Mouse (Mus musculus) stomach, embryonic 15.5 days (tissue): ENCODE results near the gene Pdzrn4. TPM values are rescaled to one million over a fixed set of nuclear protein-coding genes. Genes with fewer than 3 reads are reported as not detected.
"Not testable (repeated sequence)": the region's sequence is repeated elsewhere in the genome, so short reads cannot be mapped to it uniquely, and the experiment has no call there.

ENCODE experiments used
- ATAC-seq: fragments of 200-750 bp; cut with Nextera tagmentation; 2 replicates; pipeline ENCODE4 v1.8.0; 2017; ENCODE audit warnings: low read depth, moderate number of reproducible peaks, moderate TSS enrichment; ENCODE audit not compliant: insufficient read depth, low FRiP score
- H3K27ac ChIP-seq: fragments of 300-500 bp; sonication (generic); 2 replicates; pipeline ENCODE4 v1.5.1; 2015; ENCODE audit warnings: mild to moderate bottlenecking, inconsistent platforms
- H3K27me3 ChIP-seq: fragments of 300-500 bp; sonication (generic); replicated peaks from 2 replicates; pipeline ENCODE4 v1.6.1; 2015; ENCODE audit warnings: inconsistent platforms
- H3K36me3 ChIP-seq: fragments of 300-500 bp; sonication (generic); 2 replicates; pipeline ENCODE4 v1.6.1; 2015; ENCODE audit warnings: inconsistent platforms
- H3K4me1 ChIP-seq: fragments of 300-500 bp; sonication (generic); 2 replicates; pipeline ENCODE4 v1.6.1; 2015; ENCODE audit warnings: inconsistent platforms
- H3K4me2 ChIP-seq: fragments of 300-500 bp; sonication (generic); 2 replicates; pipeline ENCODE4 v1.6.1; 2015; ENCODE audit warnings: mild to moderate bottlenecking, inconsistent platforms
- H3K4me3 ChIP-seq: fragments of 300-500 bp; sonication (generic); replicated peaks from 2 replicates; pipeline ENCODE4 v1.5.1; 2015; ENCODE audit warnings: inconsistent platforms
- H3K9ac ChIP-seq: fragments of 300-500 bp; sonication (generic); 2 replicates; pipeline ENCODE4 v1.6.1; 2015; ENCODE audit warnings: inconsistent platforms
- H3K9me3 ChIP-seq: fragments of 300-500 bp; sonication (generic); 2 replicates; pipeline ENCODE4 v1.6.1; 2016; ENCODE audit warnings: inconsistent platforms
- WGBS: fragments of 180-500 bp; shearing (Covaris S2); methylation state at CpG from one replicate; pipeline ENCODE4 v1.1.7; 2015; 5-methylcytosine and 5-hydroxymethylcytosine counted together
- polyA plus RNA-seq: library from polyadenylated mRNA; unstranded; fragments of >200 nt; fragmentation: Nextera tagmentation; extraction: Ambion mirVana; gene quantifications from 2 replicates; pipeline ENCODE4 v1.2.1, GENCODE M21; 2015

Pdzrn4 gene
- polyA plus RNA-seq = 3.5 and 3.8 TPM in 2 replicates

DNA sequence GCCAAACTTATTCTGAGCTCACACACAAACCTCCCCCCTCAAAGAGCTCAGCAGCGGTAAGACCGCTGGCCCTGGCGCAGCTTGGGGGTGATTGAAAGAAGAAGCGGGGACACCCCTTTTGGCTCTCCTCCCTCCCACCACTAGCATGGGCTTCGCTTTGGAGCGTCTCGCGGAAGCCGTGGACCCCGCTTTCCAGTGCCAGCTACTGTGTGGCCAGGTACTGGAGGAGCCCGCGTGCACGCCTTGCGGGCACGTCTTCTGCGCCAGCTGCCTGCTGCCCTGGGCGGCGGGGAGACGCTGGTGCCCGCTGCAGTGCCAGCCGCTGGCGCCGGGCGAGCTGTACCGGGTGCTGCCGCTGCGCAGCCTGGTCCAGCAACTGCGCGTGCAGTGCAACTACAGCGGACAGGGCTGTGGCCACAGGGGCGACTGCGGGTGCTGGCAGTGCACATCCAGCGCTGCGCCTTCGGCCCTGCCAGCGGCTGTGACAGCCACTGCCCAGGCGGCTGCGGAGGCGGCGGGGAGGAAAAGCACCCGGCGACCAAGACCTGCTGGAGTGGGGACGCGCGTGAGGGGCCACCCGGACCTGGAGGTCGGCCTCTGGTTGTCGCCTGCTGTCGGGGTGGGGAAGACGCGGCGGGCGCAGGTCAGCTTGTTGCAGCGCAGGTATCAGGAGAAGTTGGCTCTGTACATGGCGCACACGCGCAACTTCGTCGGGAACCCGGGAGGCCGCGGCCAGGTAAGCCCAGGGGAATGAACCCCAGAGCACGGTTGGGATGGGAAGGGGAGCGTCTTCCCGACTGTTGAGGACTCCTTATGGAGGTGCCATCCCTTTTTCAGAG, at the start of gene Pdzrn4:
Pdzrn4 (plus strand) TSS at position 112 of the 839 bp plus-strand sequence.
- no peak within 1 kb of the TSS for H3K27ac ChIP-seq
- no peaks in the 10 kb centered on the region for H3K9me3 ChIP-seq
- H3K4me2 ChIP-seq = peak within 1 kb of the TSS; percentile 90
- peak within 1 kb of the TSS; percentile 23 for H3K9ac ChIP-seq
- H3K27me3 ChIP-seq = peaks cover 19% of the 10 kb centered on the region
- H3K4me3 ChIP-seq = peak within 1 kb of the TSS; percentile 46
- WGBS = under 1% methylated on average over 65 of the region's 65 CpGs
- H3K4me1 ChIP-seq = peaks cover 2% of the 10 kb centered on the region; the same call in 1 of the 2 replicates
- H3K36me3 ChIP-seq = no peaks in the 10 kb centered on the region
- ATAC-seq = no peak

DNA sequence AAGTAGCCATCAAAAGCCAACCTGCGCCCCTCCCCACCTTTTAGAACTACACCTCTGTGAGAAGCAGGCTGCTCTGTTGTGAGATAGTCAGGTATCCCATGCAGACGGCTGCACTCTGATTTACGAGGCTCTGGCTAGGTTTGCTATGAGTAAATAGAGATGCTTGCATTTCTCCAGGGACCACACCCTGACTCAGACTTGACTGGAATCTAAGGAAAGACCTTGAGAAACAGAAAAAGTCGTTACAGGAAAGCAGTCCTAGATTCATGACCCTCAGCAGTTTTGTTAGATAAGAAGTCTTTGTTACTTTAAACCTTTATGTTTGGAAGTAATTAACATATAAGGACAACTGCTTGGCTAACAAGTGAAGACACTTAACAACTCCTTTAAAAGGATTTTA, 49.3 kb upstream of the Pdzrn4 start:
- 37% methylated on average over 4 of the region's 4 CpGs for WGBS
- Histone ChIP-seq H3K4me2 (no peak overlapping the region), H3K9ac (no peak overlapping the region), H3K27me3 (no peaks in the 10 kb centered on the region), H3K36me3 (no peaks in the 10 kb centered on the region), H3K4me1 (no peaks in the 10 kb centered on the region), H3K9me3 (no peaks in the 10 kb centered on the region), H3K4me3 (no peak overlapping the region), H3K27ac (no peak overlapping the region)
- no peak for ATAC-seq

DNA sequence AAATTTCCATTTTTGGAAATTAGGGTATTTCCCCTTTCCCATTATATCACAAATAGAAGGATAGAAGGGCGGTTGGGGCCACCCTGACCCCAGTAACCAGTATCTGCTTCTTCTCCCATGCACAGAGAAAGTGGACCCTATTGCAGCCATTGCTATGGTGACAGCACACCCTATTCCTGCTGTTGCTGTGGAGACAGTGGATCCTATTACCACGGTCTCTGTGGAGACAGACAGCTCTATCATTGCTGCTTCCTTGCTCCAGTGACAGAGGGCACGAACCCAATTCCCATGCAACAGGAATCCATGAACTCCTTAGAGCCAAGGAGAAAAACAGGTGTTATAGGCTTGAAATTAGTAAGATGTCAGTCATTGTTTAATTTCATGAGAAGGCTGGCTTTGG, 48.8 kb upstream of the Pdzrn4 start:
- no peak for ATAC-seq
- Histone ChIP-seq H3K4me1 (no peaks in the 10 kb centered on the region), H3K9me3 (no peaks in the 10 kb centered on the region), H3K4me2 (no peak overlapping the region), H3K27me3 (no peaks in the 10 kb centered on the region), H3K36me3 (no peaks in the 10 kb centered on the region), H3K4me3 (no peak overlapping the region), H3K27ac (no peak overlapping the region), H3K9ac (no peak overlapping the region)
- 29% methylated on average over 3 of the region's 3 CpGs for WGBS

DNA sequence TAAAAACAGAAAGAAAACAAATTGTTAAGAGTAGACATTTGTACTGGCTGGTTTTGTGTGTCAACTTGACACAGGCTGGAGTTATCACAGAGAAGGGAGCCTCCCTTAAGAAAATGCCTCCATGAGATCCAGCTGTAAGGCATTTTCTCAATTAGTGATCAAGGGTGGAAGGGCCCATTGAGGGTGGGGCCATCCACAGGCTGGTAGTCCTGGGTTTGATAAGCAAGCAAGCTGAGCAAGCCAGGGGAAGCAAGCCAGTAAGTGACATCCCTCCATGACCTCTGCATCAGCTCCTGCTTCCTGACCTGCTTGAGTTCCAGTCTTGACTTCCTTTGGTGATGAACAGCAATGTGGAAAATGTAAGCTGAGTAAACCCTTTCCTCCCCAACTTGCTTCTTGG, 48.2 kb upstream of the Pdzrn4 start:
- not testable (repeated sequence) for H3K9me3 ChIP-seq, H3K4me2 ChIP-seq, H3K36me3 ChIP-seq, H3K4me1 ChIP-seq, H3K27ac ChIP-seq, ATAC-seq, H3K27me3 ChIP-seq, H3K4me3 ChIP-seq, H3K9ac ChIP-seq

DNA sequence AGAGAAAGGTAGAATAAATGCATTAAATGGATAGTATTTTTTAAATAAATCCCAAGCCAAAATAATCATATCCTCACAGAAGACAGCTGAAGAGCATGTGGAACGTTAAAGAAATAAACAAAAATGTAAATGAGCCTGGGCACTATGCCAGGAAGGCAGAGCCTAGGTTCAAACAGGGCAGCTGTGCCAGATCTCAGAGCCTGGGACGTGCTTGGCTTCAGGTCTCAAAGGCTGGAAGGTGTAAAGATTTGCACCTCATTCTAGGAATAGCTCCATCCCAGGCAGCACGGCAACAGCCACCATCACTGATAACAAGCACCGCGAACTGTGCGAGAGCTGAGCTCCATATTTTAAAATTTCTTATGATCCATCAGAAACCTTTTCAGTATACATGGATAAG, 32.5 kb upstream of the Pdzrn4 start:
- Histone ChIP-seq H3K27ac (no peak overlapping the region), H3K27me3 (no peaks in the 10 kb centered on the region), H3K36me3 (no peaks in the 10 kb centered on the region), H3K9ac (no peak overlapping the region), H3K4me1 (no peaks in the 10 kb centered on the region), H3K9me3 (no peaks in the 10 kb centered on the region), H3K4me3 (no peak overlapping the region), H3K4me2 (no peak overlapping the region)
- ATAC-seq = no peak
- 40% methylated on average over 6 of the region's 6 CpGs for WGBS

DNA sequence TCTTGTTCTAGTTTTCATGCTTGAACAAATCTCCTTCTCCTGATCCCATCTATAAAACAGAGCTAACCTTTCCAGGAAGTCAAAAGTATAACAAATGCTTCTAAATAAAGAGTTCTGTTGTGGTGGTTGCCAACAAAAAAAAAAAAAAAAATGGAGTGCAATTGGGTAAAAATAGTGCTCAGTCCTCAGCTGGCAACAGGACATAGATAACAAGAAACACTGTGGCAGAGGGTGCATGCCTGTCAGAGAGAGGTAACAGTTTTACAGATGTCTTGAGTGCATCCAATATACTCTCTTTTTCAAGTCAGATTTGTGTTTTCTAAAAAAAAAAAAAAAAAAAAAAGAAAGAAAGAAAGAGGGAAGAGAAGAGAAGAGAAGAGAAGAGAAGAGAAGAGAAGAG, 32.1 kb upstream of the Pdzrn4 start:
- Histone ChIP-seq H3K27me3 (no peaks in the 10 kb centered on the region), H3K36me3 (no peaks in the 10 kb centered on the region), H3K9me3 (no peaks in the 10 kb centered on the region), H3K4me1 (no peaks in the 10 kb centered on the region), H3K9ac (no peak overlapping the region), H3K27ac (no peak overlapping the region), H3K4me2 (no peak overlapping the region), H3K4me3 (no peak overlapping the region)
- ATAC-seq = no peak

DNA sequence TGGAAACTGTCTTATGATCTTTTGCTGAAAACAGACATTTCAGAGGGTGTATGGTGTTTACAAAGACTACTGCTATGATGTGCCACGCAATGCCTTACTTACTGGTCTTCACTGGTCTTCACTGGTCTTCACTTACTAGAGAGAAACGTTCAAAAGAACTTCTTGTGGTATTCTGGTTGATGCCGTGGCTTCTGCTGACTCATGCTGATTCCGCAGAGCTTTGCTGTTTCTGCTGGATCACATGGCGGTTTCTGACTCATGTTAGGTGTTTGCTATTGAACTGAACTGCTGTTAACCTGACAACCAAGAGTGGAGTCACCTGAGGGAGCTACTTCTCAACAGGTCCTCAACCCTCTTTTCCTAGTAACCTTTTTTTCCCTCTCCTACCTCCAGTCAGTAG, 1.9 kb upstream of the Pdzrn4 start:
- Histone ChIP-seq H3K9ac (no peak overlapping the region), H3K9me3 (no peaks in the 10 kb centered on the region), H3K4me3 (no peak overlapping the region), H3K4me2 (no peak overlapping the region), H3K36me3 (no peaks in the 10 kb centered on the region), H3K27me3 (peaks cover 19% of the 10 kb centered on the region), H3K27ac (no peak overlapping the region), H3K4me1 (peaks cover 2% of the 10 kb centered on the region; the same call in 1 of the 2 replicates)
- WGBS = 85% methylated on average over 5 of the region's 5 CpGs
- no peak for ATAC-seq

DNA sequence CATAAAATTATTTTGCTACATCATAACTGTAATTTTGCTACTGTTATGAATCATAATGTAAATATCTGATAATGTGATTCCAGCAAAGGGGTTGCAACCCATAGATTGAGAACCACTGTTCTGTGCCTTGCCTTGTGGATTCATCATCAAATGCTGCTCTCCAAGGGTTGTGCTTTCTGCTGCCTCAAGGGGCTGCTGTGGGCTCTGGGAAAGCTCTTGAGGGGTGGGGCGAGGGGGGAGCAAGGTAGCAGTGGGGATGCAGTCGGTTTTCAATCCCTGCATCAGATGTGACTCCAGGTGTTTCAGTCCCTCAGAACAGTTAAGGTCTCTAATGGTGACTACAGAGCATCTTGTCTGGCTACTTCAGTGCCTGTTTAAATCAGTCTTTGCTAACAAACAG, 2.1 kb downstream of the Pdzrn4 start:
- H3K9me3 ChIP-seq = no peaks in the 10 kb centered on the region
- peaks cover 2% of the 10 kb centered on the region; the same call in 1 of the 2 replicates for H3K4me1 ChIP-seq
- H3K36me3 ChIP-seq = no peaks in the 10 kb centered on the region
- no peak overlapping the region for H3K4me3 ChIP-seq
- no peak overlapping the region for H3K4me2 ChIP-seq
- ATAC-seq = no peak
- peaks cover 19% of the 10 kb centered on the region for H3K27me3 ChIP-seq
- H3K9ac ChIP-seq = no peak overlapping the region
- WGBS = 25% methylated on average over 2 of the region's 2 CpGs
- H3K27ac ChIP-seq = no peak overlapping the region

DNA sequence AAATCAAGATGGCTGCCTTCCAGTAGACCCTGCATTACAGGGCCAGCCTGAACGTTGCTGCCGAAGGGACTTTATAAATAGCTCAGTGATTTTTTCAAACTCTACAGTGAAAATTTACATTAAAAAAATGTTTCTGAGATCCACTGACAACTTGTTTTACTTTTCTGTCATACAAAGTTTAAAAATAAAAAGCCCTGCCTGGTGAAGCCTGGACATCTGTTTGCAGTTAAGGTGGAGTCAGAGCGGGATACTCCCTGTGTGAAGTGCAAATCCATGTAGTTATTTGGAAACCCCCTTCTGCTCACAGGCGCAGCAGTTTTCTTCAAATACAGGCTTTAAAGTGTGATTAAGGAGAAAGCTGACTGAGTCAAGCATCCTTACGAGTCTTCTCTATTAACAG, 2.6 kb downstream of the Pdzrn4 start:
- Histone ChIP-seq H3K9me3 (no peaks in the 10 kb centered on the region), H3K4me3 (no peak overlapping the region), H3K4me2 (no peak overlapping the region), H3K9ac (no peak overlapping the region), H3K4me1 (peaks cover 2% of the 10 kb centered on the region; the same call in 1 of the 2 replicates), H3K36me3 (no peaks in the 10 kb centered on the region), H3K27ac (no peak overlapping the region; the same call in 1 of the 2 replicates), H3K27me3 (peaks cover 19% of the 10 kb centered on the region)
- no peak; the same call in 1 of the 2 replicates for ATAC-seq
- WGBS = 36% methylated on average over 5 of the region's 5 CpGs

DNA sequence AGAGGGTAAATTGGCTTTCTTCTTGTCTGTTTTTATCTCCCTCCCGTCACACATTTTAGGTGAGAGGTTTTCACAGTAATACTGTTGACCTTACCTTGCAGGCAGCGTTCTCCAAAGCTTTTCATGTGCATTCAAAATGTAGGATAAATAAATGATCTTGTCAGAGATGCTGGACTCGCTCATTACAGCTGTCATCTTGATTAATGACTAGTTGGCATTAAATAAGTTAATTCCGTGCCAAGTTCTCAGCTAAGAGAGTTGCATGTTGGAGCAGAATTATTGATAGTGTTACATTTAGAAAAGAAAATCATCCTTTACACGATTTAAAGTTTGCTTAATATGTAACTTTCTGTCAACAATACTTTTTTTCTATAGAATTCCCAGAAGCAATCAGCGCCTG, 4.9 kb downstream of the Pdzrn4 start:
- WGBS = 26% methylated on average over 6 of the region's 6 CpGs

DNA sequence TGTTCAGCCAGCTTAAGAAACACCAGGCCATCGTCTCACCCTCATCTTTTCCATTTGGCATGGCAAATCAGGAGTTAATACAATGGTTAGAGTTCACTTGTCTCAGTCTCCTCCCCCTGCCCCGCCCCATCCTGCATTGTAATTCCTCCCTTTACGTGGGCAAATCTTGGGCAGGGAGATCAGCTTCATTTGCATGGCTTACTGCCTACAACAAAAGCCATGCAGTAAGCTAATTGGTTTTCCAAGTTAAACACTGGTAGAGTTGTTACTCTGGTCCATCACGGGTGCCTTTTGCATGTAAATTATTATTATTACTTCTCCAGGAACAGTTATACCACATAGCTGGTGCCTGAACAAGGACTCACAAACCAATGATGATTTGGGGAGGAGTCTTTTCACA, 18.6 kb downstream of the Pdzrn4 start:
- Histone ChIP-seq H3K4me3 (no peak overlapping the region), H3K36me3 (no peaks in the 10 kb centered on the region), H3K4me1 (no peaks in the 10 kb centered on the region), H3K9me3 (no peaks in the 10 kb centered on the region), H3K27ac (no peak overlapping the region), H3K4me2 (no peak overlapping the region), H3K27me3 (no peaks in the 10 kb centered on the region), H3K9ac (no peak overlapping the region)
- no peak for ATAC-seq
- WGBS = 27% methylated on average over 4 of the region's 4 CpGs

More for the DNA sequence above, 4.9 kb downstream of the Pdzrn4 start:
- H3K4me3 ChIP-seq = no peak overlapping the region
- no peaks in the 10 kb centered on the region for H3K36me3 ChIP-seq
- no peaks in the 10 kb centered on the region for H3K9me3 ChIP-seq
- H3K27me3 ChIP-seq = peaks cover 16% of the 10 kb centered on the region
- no peak overlapping the region for H3K4me2 ChIP-seq
- peaks cover 2% of the 10 kb centered on the region; the same call in 1 of the 2 replicates for H3K4me1 ChIP-seq
- no peak overlapping the region for H3K9ac ChIP-seq
- no peak for ATAC-seq
- no peak overlapping the region for H3K27ac ChIP-seq

DNA sequence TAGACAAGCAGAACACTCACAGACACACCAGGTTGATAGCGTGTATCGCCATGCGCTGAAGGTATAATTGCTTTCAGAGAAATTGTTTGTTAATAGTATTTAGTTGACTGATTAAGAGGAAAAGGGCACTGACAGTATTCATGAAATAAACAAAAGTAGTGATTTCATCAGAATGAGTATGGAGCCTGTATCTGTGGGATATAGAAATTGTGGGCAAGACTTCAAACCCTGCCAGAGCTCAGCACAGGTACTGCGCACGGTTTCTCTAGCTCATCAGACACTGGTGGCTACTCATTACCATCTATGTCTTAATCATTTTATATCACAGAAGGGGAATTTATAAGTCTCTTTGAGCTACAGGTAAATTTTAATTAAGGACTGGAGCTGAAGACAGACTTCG, 19.5 kb downstream of the Pdzrn4 start:
- WGBS = 81% methylated on average over 6 of the region's 6 CpGs
- H3K9me3 ChIP-seq = no peaks in the 10 kb centered on the region
- ATAC-seq = no peak

More for the DNA sequence above, 19.5 kb downstream of the Pdzrn4 start:
- Histone ChIP-seq H3K27me3 (no peaks in the 10 kb centered on the region), H3K4me3 (no peak overlapping the region), H3K4me1 (no peaks in the 10 kb centered on the region), H3K36me3 (no peaks in the 10 kb centered on the region), H3K27ac (no peak overlapping the region), H3K4me2 (no peak overlapping the region), H3K9ac (no peak overlapping the region)
